Mouse (Mus musculus) thymus, adult 2 months (tissue): ENCODE measurements around the gene Myh15.

Experiments used
- CTCF ChIP-seq: fragments of 200-500 bp; IDR thresholded peaks from 2 replicates; pipeline ENCODE4 v1.5.1; 2012; ENCODE audit warnings: mild to moderate bottlenecking, control low read depth, low read length, moderate library complexity, borderline replicate concordance; ENCODE audit not compliant: control insufficient read depth, poor library complexity, insufficient read depth; ENCODE audit errors: extremely low read depth
- POLR2A ChIP-seq: fragments of 200-500 bp; IDR thresholded peaks from 2 replicates; pipeline ENCODE4 v1.6.1; 2012; ENCODE audit warnings: mild to moderate bottlenecking, low read length, control low read depth, moderate library complexity; ENCODE audit not compliant: control insufficient read depth, poor library complexity, insufficient read depth; ENCODE audit errors: extremely low read depth

- no peak for TF ChIP-seq CTCF
- no peak for TF ChIP-seq POLR2A
Observed at GRCm38 (mm10) chr16:49040554-49041221, 16.6 kb upstream of the Myh15 start.
